Mouse (Mus musculus) limb, embryonic 14.5 days (tissue): Measurements from ENCODE around the gene Huwe1. TPM values are rescaled to one million over a fixed set of nuclear protein-coding genes. Genes with fewer than 3 reads are reported as not detected.

Source experiments
- ATAC-seq: fragments of 200-750 bp; cut with Nextera tagmentation; 2 replicates; pipeline ENCODE4 v1.8.0; 2017; ENCODE audit warnings: low read depth, moderate number of reproducible peaks, moderate TSS enrichment; ENCODE audit not compliant: low FRiP score
- DNase-seq: peaks from one replicate; pipeline ENCODE4 v3.0.0-alpha.2; 2015; ENCODE audit warnings: low spot score
- H3K27ac ChIP-seq: fragments of 300-500 bp; sonication (generic); replicated peaks from 2 replicates; pipeline ENCODE4 v1.5.1; 2014; ENCODE audit warnings: low read depth, mild to moderate bottlenecking, low read length, moderate library complexity, mixed read lengths
- H3K27me3 ChIP-seq: fragments of 300-500 bp; sonication (generic); 2 replicates; pipeline ENCODE4 v1.6.1; 2014; ENCODE audit warnings: low read length, mixed read lengths; ENCODE audit not compliant: control insufficient read depth, insufficient read depth
- H3K36me3 ChIP-seq: fragments of 300-500 bp; sonication (generic); 2 replicates; pipeline ENCODE4 v1.6.1; 2014; ENCODE audit warnings: mild to moderate bottlenecking, low read length, moderate library complexity, mixed read lengths; ENCODE audit not compliant: control insufficient read depth, insufficient read depth
- H3K4me1 ChIP-seq: fragments of 300-500 bp; sonication (generic); 2 replicates; pipeline ENCODE4 v1.6.1; 2014; ENCODE audit warnings: antibody characterized with exemption, low read length, mixed read lengths; ENCODE audit not compliant: control insufficient read depth, insufficient read depth
- H3K4me2 ChIP-seq: fragments of 300-500 bp; sonication (generic); replicated peaks from 2 replicates; pipeline ENCODE4 v1.6.1; 2014; ENCODE audit warnings: low read depth, mild to moderate bottlenecking, low read length, moderate library complexity; ENCODE audit not compliant: severe bottlenecking
- H3K4me3 ChIP-seq: fragments of 300-500 bp; sonication (generic); replicated peaks from 2 replicates; pipeline ENCODE4 v1.5.1; 2014; ENCODE audit warnings: low read length
- H3K9ac ChIP-seq: fragments of 300-500 bp; sonication (generic); 2 replicates; pipeline ENCODE4 v1.6.1; 2014; ENCODE audit warnings: mild to moderate bottlenecking, low read depth, low read length, moderate library complexity; ENCODE audit not compliant: severe bottlenecking
- H3K9me3 ChIP-seq: fragments of 300-500 bp; sonication (generic); 2 replicates; pipeline ENCODE4 v1.6.1; 2016; ENCODE audit warnings: low read length; ENCODE audit not compliant: control insufficient read depth
- POLR2A ChIP-seq: fragments of 200-500 bp; IDR thresholded peaks from 2 replicates; pipeline ENCODE4 v1.8.0; 2012; ENCODE audit warnings: inconsistent platforms, mild to moderate bottlenecking, moderate library complexity, borderline replicate concordance; ENCODE audit not compliant: insufficient read depth, insufficient read length; ENCODE audit errors: extremely low read depth
- WGBS: fragments of 180-500 bp; shearing (Covaris S2); extraction: QIAGEN DNeasy Blood & Tissue Kit; methylation state at CpG from one replicate; pipeline ENCODE4 v1.1.7; 2014; 5-methylcytosine and 5-hydroxymethylcytosine counted together
- polyA plus RNA-seq, 2 experiments: library from polyadenylated mRNA; depleted of rRNA in 1 of 2; stranded (reverse) in 1 of 2; unstranded in 1 of 2; fragments of >200 nt; fragmentation: Nextera tagmentation in 1 of 2; extraction: Ambion mirVana in 1 of 2; gene quantifications; 2 replicates each; pipeline versions ENCODE4 v1.2.1 to v1.2.3; 2012 to 2014

The Huwe1 gene
- polyA plus RNA-seq (2012; rRNA removed) (112 and 125 TPM in 2 replicates), polyA plus RNA-seq (2014; fragmentation: Nextera tagmentation; extraction: Ambion mirVana) (53.5 and 62.2 TPM in 2 replicates)

- Histone ChIP-seq H3K27ac (peak within 1 kb of the TSS; percentile 91), H3K4me1 (no peaks in the 10 kb centered on the region), H3K9ac (peak within 1 kb of the TSS; percentile 79), H3K4me3 (peak within 1 kb of the TSS; percentile 53), H3K36me3 (no peaks in the 10 kb centered on the region), H3K9me3 (no peaks in the 10 kb centered on the region), H3K27me3 (no peaks in the 10 kb centered on the region), H3K4me2 (peak within 1 kb of the TSS; percentile 39)
- no peak for TF ChIP-seq POLR2A
- WGBS, result 17% methylated on average over 26 of the region's 36 CpGs
- DNase-seq (peak; percentile 88), ATAC-seq (peak; percentile 25)
These were observed at the start of gene Huwe1 for GRCm38 (mm10) chrX:151800701-151801511. TSS of gene Huwe1 (plus strand) at chrX:151800807.

GRCm38 (mm10) chrX:151780348-151780747 lies 20.3 kb upstream of the Huwe1 start:
- no peak for DNase-seq
- no peak overlapping the region for H3K4me2 ChIP-seq
- H3K4me3 ChIP-seq, result no peak overlapping the region
- no peak for TF ChIP-seq POLR2A
- no peaks in the 10 kb centered on the region for H3K9me3 ChIP-seq
- no peaks in the 10 kb centered on the region for H3K36me3 ChIP-seq
- no peak for ATAC-seq
- WGBS, result 84% methylated on average over 1 of the region's 1 CpGs
- H3K27me3 ChIP-seq, result no peaks in the 10 kb centered on the region
- no peaks in the 10 kb centered on the region for H3K4me1 ChIP-seq
- H3K9ac ChIP-seq, result no peak overlapping the region
- H3K27ac ChIP-seq, result no peak overlapping the region

- Histone ChIP-seq H3K27me3 (no peaks in the 10 kb centered on the region), H3K36me3 (no peaks in the 10 kb centered on the region), H3K9ac (no peak overlapping the region), H3K27ac (no peak overlapping the region), H3K4me1 (no peaks in the 10 kb centered on the region), H3K4me2 (no peak overlapping the region), H3K9me3 (no peaks in the 10 kb centered on the region), H3K4me3 (no peak overlapping the region)
- ATAC-seq (no peak), DNase-seq (no peak)
- TF ChIP-seq POLR2A, result no peak
- 79% methylated on average over 4 of the region's 4 CpGs for WGBS
These were observed 17.7 kb upstream of the Huwe1 start for GRCm38 (mm10) chrX:151782939-151783338.

- no peak for ATAC-seq
These were observed 7.8 kb upstream of the Huwe1 start for GRCm38 (mm10) chrX:151792766-151793165.

GRCm38 (mm10) chrX:151797970-151798369 lies 2.6 kb upstream of the Huwe1 start:
- ATAC-seq (no peak), DNase-seq (no peak)
- H3K9ac ChIP-seq, result no peak overlapping the region
- H3K4me1 ChIP-seq, result no peaks in the 10 kb centered on the region
- WGBS, result 56% methylated on average over 1 of the region's 1 CpGs
- H3K27ac ChIP-seq, result no peak overlapping the region
- H3K27me3 ChIP-seq, result no peaks in the 10 kb centered on the region
- H3K4me3 ChIP-seq, result no peak overlapping the region
- H3K36me3 ChIP-seq, result no peaks in the 10 kb centered on the region
- no peaks in the 10 kb centered on the region for H3K9me3 ChIP-seq
- no peak overlapping the region for H3K4me2 ChIP-seq
- no peak for TF ChIP-seq POLR2A

More at GRCm38 (mm10) chrX:151792766-151793165, 7.8 kb upstream of the Huwe1 start:
- DNase-seq, result no peak
- H3K27ac ChIP-seq, result no peak overlapping the region
- H3K9me3 ChIP-seq, result no peaks in the 10 kb centered on the region
- H3K9ac ChIP-seq, result no peak overlapping the region
- H3K4me2 ChIP-seq, result no peak overlapping the region
- H3K36me3 ChIP-seq, result no peaks in the 10 kb centered on the region
- no peaks in the 10 kb centered on the region for H3K27me3 ChIP-seq
- WGBS, result 29% methylated on average over 2 of the region's 2 CpGs
- H3K4me3 ChIP-seq, result no peak overlapping the region
- H3K4me1 ChIP-seq, result no peaks in the 10 kb centered on the region
- no peak for TF ChIP-seq POLR2A
